In the genomic region with DNA sequence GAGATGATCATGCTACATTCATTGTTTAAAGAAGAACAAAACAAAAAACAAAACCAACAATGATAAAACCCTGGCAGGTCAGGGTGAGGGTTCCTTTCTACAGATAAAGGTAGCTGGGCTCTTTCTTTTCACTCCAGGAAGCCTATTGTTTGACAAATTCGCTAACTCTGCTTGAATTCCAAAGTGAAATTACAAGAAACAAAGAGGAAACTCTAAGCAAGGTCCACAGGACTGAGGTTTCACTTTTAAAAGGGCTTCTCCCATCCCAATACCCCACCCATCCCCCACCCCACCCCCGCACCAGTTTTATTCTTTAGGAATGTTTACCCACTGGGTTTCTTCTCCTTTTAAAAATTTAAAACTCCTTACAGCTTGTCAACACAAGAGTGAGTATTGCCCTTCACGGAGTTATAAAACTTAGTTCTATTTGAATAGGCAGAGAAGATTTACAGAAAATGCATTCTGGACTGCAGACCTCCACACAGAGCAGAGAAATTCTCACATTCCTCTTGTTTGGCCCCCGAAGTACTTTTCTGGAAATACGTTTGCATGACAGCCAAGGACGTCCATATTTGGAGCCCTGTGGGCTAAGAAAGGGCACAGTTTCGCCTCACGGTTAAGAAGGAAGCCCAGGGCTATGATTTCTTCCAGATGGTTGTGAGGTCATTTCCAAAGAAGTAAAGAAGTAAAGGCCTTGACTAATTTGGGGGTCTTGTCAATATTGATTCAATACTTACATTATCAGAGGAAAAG, we compare ENCODE assay signal across 11 mouse cellular contexts. TPM values are rescaled to one million over a fixed set of nuclear protein-coding genes. Genes with fewer than 3 reads are reported as not detected.
DNase-seq lines count a peak whose midpoint lies in the region; ATAC-seq and TF ChIP-seq lines count a peak whose summit lies in the region.
"Had no signal": no experiment of that assay in that cellular context is flagged by ENCODE, and none has a peak within 500 bp of the region (broad histone marks: within the 10 kb centered on the region; RNA-seq: fewer than 3 reads in every experiment).

No protein-coding gene starts in this region.

- H3K9me3 ChIP-seq in heart, embryonic 13.5 days: no peaks in the 10 kb centered on the region
- no peaks in the 10 kb centered on the region for H3K9me3 ChIP-seq in limb, embryonic 10.5 days (replicated peaks)

- peak overlapping the region; percentile 32 for H3K4me2 ChIP-seq in heart, embryonic 13.5 days

- no peak for ATAC-seq in heart, embryonic 13.5 days (ENCODE audit: extremely low read depth, insufficient number of reproducible peaks, low FRiP score, low TSS enrichment)

- 25% methylated on average over 8 of the region's 8 CpGs for WGBS in heart, embryonic 13.5 days
- WGBS in thymus, adult 2 months: 31% methylated on average over 8 of the region's 8 CpGs
- 13% methylated on average over 8 of the region's 8 CpGs for WGBS in limb, embryonic 10.5 days

- no peak for DNase-seq in heart, postnatal 36 days
- DNase-seq in thymus, adult 2 months: no peak
- DNase-seq in thymus, postnatal 36 days: no peak
- no peak for DNase-seq in limb, embryonic 10.5 days (ENCODE audit: low spot score)
- no peak for DNase-seq in adrenal gland, adult 18-20 months (ENCODE audit: low spot score in 2 of 2)
- DNase-seq in cerebellum, postnatal 14 days: no peak
- no peak for DNase-seq in kidney, postnatal 4 days
- DNase-seq: cerebellum, postnatal 25 days; kidney, adult 11 months; thymus, postnatal 14 days had no signal

- no peak overlapping the region for H3K4me3 ChIP-seq in heart, embryonic 13.5 days
- no peak overlapping the region for H3K4me3 ChIP-seq in thymus, adult 2 months (ENCODE audit: control insufficient read depth, insufficient read depth, low read length)
- H3K4me3 ChIP-seq in limb, embryonic 10.5 days: no peak overlapping the region

- H3K9ac ChIP-seq in heart, embryonic 13.5 days: no peak overlapping the region

- intact Hi-C loops in heart, postnatal 36 days (cut with DNase I): no loop called here

- H3K4me1 ChIP-seq in heart, embryonic 13.5 days: peaks cover 26% of the 10 kb centered on the region
- H3K4me1 ChIP-seq in thymus, adult 2 months (replicated peaks; ENCODE audit: control insufficient read depth, insufficient read depth, low read length): peaks cover 28% of the 10 kb centered on the region
- peaks cover 33% of the 10 kb centered on the region for H3K4me1 ChIP-seq in limb, embryonic 10.5 days

- no peaks in the 10 kb centered on the region for H3K36me3 ChIP-seq in heart, embryonic 13.5 days
- no peaks in the 10 kb centered on the region for H3K36me3 ChIP-seq in thymus, adult 2 months (ENCODE audit: control insufficient read depth, insufficient read depth, low read length)
- no peaks in the 10 kb centered on the region for H3K36me3 ChIP-seq in limb, embryonic 10.5 days

- H3K27ac ChIP-seq in heart, embryonic 13.5 days (replicated peaks): peak overlapping the region; percentile 70
- H3K27ac ChIP-seq in thymus, adult 2 months (ENCODE audit: control insufficient read depth, insufficient read depth, low read length): peak overlapping the region; percentile 32
- peak overlapping the region; percentile 72 for H3K27ac ChIP-seq in limb, embryonic 10.5 days

- no peak for TF ChIP-seq CTCF in thymus, adult 2 months (IDR thresholded peaks at IDR 0.05; ENCODE audit: borderline replicate concordance, control insufficient read depth, extremely low read depth, insufficient read depth, low read length, poor library complexity)

- TF ChIP-seq POLR2A in thymus, adult 2 months (IDR thresholded peaks at IDR 0.05; ENCODE audit: control insufficient read depth, extremely low read depth, insufficient read depth, low read length, poor library complexity): no peak

- no peaks in the 10 kb centered on the region for H3K27me3 ChIP-seq in heart, embryonic 13.5 days (replicated peaks)
- H3K27me3 ChIP-seq in thymus, adult 2 months (ENCODE audit: control insufficient read depth, insufficient read depth, low read length): no peaks in the 10 kb centered on the region
- H3K27me3 ChIP-seq in limb, embryonic 10.5 days (ENCODE audit: low read depth, poor library complexity, severe bottlenecking): no peaks in the 10 kb centered on the region

RNA-seq across cellular contexts. Expression of gene Il6st, which starts 47.3 kb away (rescaled TPM):
- polyA plus RNA-seq in heart, embryonic 13.5 days (2015; fragmentation: Nextera tagmentation; extraction: Ambion mirVana): 42.1 TPM in 2 replicates
- total RNA-seq in heart, postnatal 36 days (2021): 100 to 1,000 TPM; 203 to 252 TPM
- polyA plus RNA-seq in thymus, adult 2 months (2012; rRNA removed): 38.1 and 45.8 TPM in 2 replicates
- 16.1 and 21.3 TPM in 2 replicates for polyA plus RNA-seq in limb, embryonic 10.5 days (2016; fragmentation: Nextera tagmentation; extraction: Ambion mirVana)
- 100 to 1,000 TPM; 266 to 319 TPM for total RNA-seq in adrenal gland, adult 18-20 months (2021)
